In the genomic region with DNA sequence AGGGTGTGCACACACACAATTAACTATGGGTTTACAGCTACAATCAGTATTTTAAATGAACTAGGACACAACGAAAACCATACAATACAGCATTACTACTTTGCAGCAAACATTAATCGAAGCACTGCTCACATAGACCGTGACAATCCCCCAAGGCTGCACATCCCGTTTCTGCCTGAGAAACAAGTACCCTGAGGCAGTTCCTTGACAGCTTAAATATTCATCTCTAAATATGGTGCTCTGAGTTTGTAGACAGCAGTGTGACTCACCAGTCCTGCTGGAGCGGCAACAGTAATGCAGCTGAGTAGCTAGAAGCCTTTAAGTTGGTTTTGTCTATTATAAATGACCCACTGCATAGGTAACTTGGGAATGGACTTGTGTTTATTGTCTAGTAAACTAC, we compare ENCODE assay signal across 19 mouse cellular contexts. TPM values are rescaled to one million over a fixed set of nuclear protein-coding genes. Genes with fewer than 3 reads are reported as not detected.
A peak's percentile ranks its signal among the peaks of the same experiment; 100 is the strongest.
DNase-seq lines count a peak whose midpoint lies in the region; ATAC-seq and TF ChIP-seq lines count a peak whose summit lies in the region.
"Had no signal": no experiment of that assay in that cellular context is flagged by ENCODE, and none has a peak within 500 bp of the region (broad histone marks: within the 10 kb centered on the region; RNA-seq: fewer than 3 reads in every experiment).

No protein-coding gene starts in this region.

- H3K9ac ChIP-seq in heart, embryonic 12.5 days = no peak overlapping the region
- no peak overlapping the region for H3K9ac ChIP-seq in midbrain, postnatal 0 days (replicated peaks; ENCODE audit: low read length, poor library complexity, severe bottlenecking)
- H3K9ac ChIP-seq in CH12.LX (ENCODE audit: insufficient read depth, low read depth) = no peak overlapping the region
- H3K9ac ChIP-seq: forebrain, embryonic 13.5 days; limb, embryonic 15.5 days; neural tube, embryonic 12.5 days had no signal

- in situ Hi-C loops in CH12.LX (cut with MboI; ENCODE audit: low pct_ligation_motif_present, low pct_unique_long_range_greater_than_20kb, low sequenced_read_pairs) = no loop called here

- no peak overlapping the region for H3K27ac ChIP-seq in heart, embryonic 12.5 days (ENCODE audit: poor library complexity, severe bottlenecking)
- no peak overlapping the region for H3K27ac ChIP-seq in midbrain, postnatal 0 days (ENCODE audit: low read depth, low read length)
- no peak overlapping the region for H3K27ac ChIP-seq in midbrain, embryonic 10.5 days (replicated peaks)
- no peak overlapping the region for H3K27ac ChIP-seq in CH12.LX (ENCODE audit: insufficient read depth, low read depth)
- H3K27ac ChIP-seq in embryonic fibroblast, embryonic 13.5 days (ENCODE audit: insufficient read depth, low read length) = peak overlapping the region; percentile 72
- H3K27ac ChIP-seq: embryonic facial prominence, embryonic 10.5 days; forebrain, embryonic 13.5 days; heart, embryonic 10.5 days; limb, embryonic 15.5 days; neural tube, embryonic 12.5 days had no signal

- no peak for TF ChIP-seq RAD21 in CH12.LX (IDR thresholded peaks at IDR 0.05; ENCODE audit: low read depth, low read length)

- H3K4me1 ChIP-seq in heart, embryonic 12.5 days (replicated peaks) = 0 out of 2 replicates have a peak, but pooled peaks cover 4% of the 10 kb centered on the region
- no peaks in the 10 kb centered on the region for H3K4me1 ChIP-seq in midbrain, postnatal 0 days (ENCODE audit: insufficient read depth, low read length)
- no peaks in the 10 kb centered on the region for H3K4me1 ChIP-seq in midbrain, embryonic 10.5 days
- H3K4me1 ChIP-seq in CH12.LX (ENCODE audit: control insufficient read depth in 1 of 2, insufficient read depth in 2 of 2) = peaks cover 0 to 9% of the 10 kb centered on the region in 2 experiments; a peak in 1 of 4 replicates
- H3K4me1 ChIP-seq in embryonic fibroblast, embryonic 13.5 days (ENCODE audit: control insufficient read depth, insufficient read depth, low read length) = peaks cover 2% of the 10 kb centered on the region; the same call in 1 of the 2 replicates
- H3K4me1 ChIP-seq: embryonic facial prominence, embryonic 10.5 days; forebrain, embryonic 13.5 days; heart, embryonic 10.5 days; limb, embryonic 15.5 days; neural tube, embryonic 12.5 days had no signal

- H3K9me3 ChIP-seq in heart, embryonic 12.5 days (replicated peaks) = no peaks in the 10 kb centered on the region
- no peaks in the 10 kb centered on the region for H3K9me3 ChIP-seq in midbrain, postnatal 0 days (ENCODE audit: low read length)
- no peaks in the 10 kb centered on the region for H3K9me3 ChIP-seq in midbrain, embryonic 10.5 days (replicated peaks)
- no peaks in the 10 kb centered on the region for H3K9me3 ChIP-seq in CH12.LX (replicated peaks; ENCODE audit: low read length)
- H3K9me3 ChIP-seq: embryonic facial prominence, embryonic 10.5 days; forebrain, embryonic 13.5 days; heart, embryonic 10.5 days; limb, embryonic 15.5 days; neural tube, embryonic 12.5 days had no signal

- dilution Hi-C loops in CH12.LX (cut with MboI; ENCODE audit: extremely low pct_ligation_motif_present, extremely low pct_unique_long_range_greater_than_20kb, low sequenced_read_pairs) = no loop called here

- H3K4me2 ChIP-seq in heart, embryonic 12.5 days = no peak overlapping the region
- no peak overlapping the region for H3K4me2 ChIP-seq in midbrain, postnatal 0 days (ENCODE audit: low read depth, low read length, poor library complexity, severe bottlenecking)
- no peak overlapping the region for H3K4me2 ChIP-seq in CH12.LX (ENCODE audit: insufficient read depth, low read depth, poor library complexity, severe bottlenecking)
- H3K4me2 ChIP-seq: forebrain, embryonic 13.5 days; limb, embryonic 15.5 days; neural tube, embryonic 12.5 days had no signal

- H3K4me3 ChIP-seq in heart, embryonic 12.5 days = no peak overlapping the region
- no peak overlapping the region for H3K4me3 ChIP-seq in midbrain, postnatal 0 days (ENCODE audit: low read depth, low read length)
- no peak overlapping the region for H3K4me3 ChIP-seq in midbrain, embryonic 10.5 days
- H3K4me3 ChIP-seq in CH12.LX (replicated peaks in 1 of 3; ENCODE audit: low read depth in 2 of 3, low read length in 2 of 3, poor library complexity in 1 of 3) = no peak overlapping the region
- no peak overlapping the region for H3K4me3 ChIP-seq in embryonic fibroblast, embryonic 13.5 days (ENCODE audit: insufficient read depth, low read length)
- H3K4me3 ChIP-seq: embryonic facial prominence, embryonic 10.5 days; forebrain, embryonic 13.5 days; heart, embryonic 10.5 days; limb, embryonic 15.5 days; neural tube, embryonic 12.5 days had no signal

- ATAC-seq in heart, embryonic 12.5 days (ENCODE audit: insufficient number of reproducible peaks, low FRiP score) = no peak
- no peak for ATAC-seq in midbrain, postnatal 0 days (ENCODE audit: low FRiP score)
- no peak for ATAC-seq in activated CD4-positive, CD25-positive, alpha-beta regulatory T cell, adult 4 months
- ATAC-seq: forebrain, embryonic 13.5 days had no signal

- 82% methylated on average over 5 of the region's 5 CpGs for WGBS in heart, embryonic 12.5 days
- 63% methylated on average over 5 of the region's 5 CpGs for WGBS in midbrain, postnatal 0 days
- WGBS in midbrain, embryonic 10.5 days = 91% methylated on average over 5 of the region's 5 CpGs

- TF ChIP-seq CTCF in midbrain, postnatal 0 days (IDR thresholded peaks at IDR 0.05) = peak; percentile 19; the same call in 1 of the 2 replicates
- TF ChIP-seq CTCF in CH12.LX (conservative IDR thresholded peaks at IDR 0.05 in 1 of 2, IDR thresholded peaks at IDR 0.05 in 1 of 2; ENCODE audit: low read depth in 2 of 2, low read length in 2 of 2) = no peak
- TF ChIP-seq CTCF in embryonic fibroblast, embryonic 13.5 days (IDR thresholded peaks at IDR 0.05; ENCODE audit: borderline replicate concordance, insufficient read depth, low read length) = no peak

- peak; percentile 34 for DNase-seq in heart, adult 11 months
- peak; percentile 16 for DNase-seq in midbrain, postnatal 0 days (ENCODE audit: low spot score)
- DNase-seq in midbrain, embryonic 10.5 days (ENCODE audit: low spot score) = no peak
- DNase-seq in CH12.LX (ENCODE audit: extremely low read depth) = no peak
- no peak for DNase-seq in ovary, postnatal 10 days (ENCODE audit: low spot score)
- DNase-seq: adrenal gland, postnatal 36 days; cerebellum, adult 9-10 months; heart, postnatal 10 days; kidney, adult 9 months; kidney, postnatal 4 days; thymus, postnatal 14 days had no signal

- H3K27me3 ChIP-seq in heart, embryonic 12.5 days (replicated peaks) = no peaks in the 10 kb centered on the region
- no peaks in the 10 kb centered on the region for H3K27me3 ChIP-seq in midbrain, postnatal 0 days (ENCODE audit: insufficient read depth, low read length)
- H3K27me3 ChIP-seq in midbrain, embryonic 10.5 days (ENCODE audit: low read depth, poor library complexity, severe bottlenecking) = no peaks in the 10 kb centered on the region
- H3K27me3 ChIP-seq in CH12.LX (replicated peaks) = no peaks in the 10 kb centered on the region
- H3K27me3 ChIP-seq: forebrain, embryonic 13.5 days; limb, embryonic 15.5 days; neural tube, embryonic 12.5 days had no signal

- peaks cover 44% of the 10 kb centered on the region for H3K36me3 ChIP-seq in heart, embryonic 12.5 days
- H3K36me3 ChIP-seq in midbrain, postnatal 0 days (ENCODE audit: insufficient read depth, low read length) = peaks cover 16% of the 10 kb centered on the region; the same call in 1 of the 2 replicates
- peaks cover 76% of the 10 kb centered on the region for H3K36me3 ChIP-seq in midbrain, embryonic 10.5 days
- peaks cover 22 to 72% of the 10 kb centered on the region in 2 experiments for H3K36me3 ChIP-seq in CH12.LX (replicated peaks in 1 of 2; ENCODE audit: control insufficient read depth in 1 of 2, insufficient read depth in 1 of 2, low read length in 1 of 2)

- no peak for TF ChIP-seq POLR2A in CH12.LX (IDR thresholded peaks at IDR 0.05; ENCODE audit: low read depth, low read length)
- TF ChIP-seq POLR2A in embryonic fibroblast, embryonic 13.5 days (IDR thresholded peaks at IDR 0.05; ENCODE audit: low read depth, low read length) = no peak

- TF ChIP-seq EP300 in CH12.LX (IDR thresholded peaks at IDR 0.05; ENCODE audit: low read length) = no peak

- no peaks in the 10 kb centered on the region; the same call in 1 of the 2 replicates for H3K79me2 ChIP-seq in CH12.LX (replicated peaks; ENCODE audit: control insufficient read depth, extremely low read depth, insufficient read depth, poor library complexity, severe bottlenecking)

TF ChIP-seq in CH12.LX, 34 proteins besides CTCF, POLR2A, EP300 and RAD21:
- TF ChIP-seq POLR2AphosphoS2 (IDR thresholded peaks at IDR 0.05; ENCODE audit: low read depth, low read length) (0 out of 2 replicates have a peak, but pooled peaks have one; percentile 20), IRF4 (IDR thresholded peaks at IDR 0.05; ENCODE audit: low read depth, low read length) (no peak)

RNA-seq across cellular contexts. Expression of gene Scaf11, which starts 55.1 kb away (rescaled TPM):
- 76.0 and 79.1 TPM in 2 replicates for polyA plus RNA-seq in heart, embryonic 12.5 days (2016; fragmentation: Nextera tagmentation; extraction: Ambion mirVana)
- 27.7 and 30.7 TPM in 2 replicates for total RNA-seq in midbrain, postnatal 0 days (2014; rRNA removed)
- 35.0 and 41.7 TPM in 2 replicates for polyA plus RNA-seq in midbrain, postnatal 0 days (2015; fragmentation: Nextera tagmentation; extraction: Ambion mirVana)
- 88.9 and 102 TPM in 2 replicates for polyA plus RNA-seq in midbrain, embryonic 10.5 days (2016; fragmentation: Nextera tagmentation; extraction: Ambion mirVana)
- total RNA-seq in CH12.LX (2012; rRNA removed) (57.2 and 63.9 TPM in 2 replicates), CH12.LX (2014; rRNA removed) (59.8 and 66.6 TPM in 2 replicates)
- polyA plus RNA-seq in CH12.LX (2012; ENCODE audit: insufficient read length, low read depth) = 88.0 and 92.0 TPM in 2 replicates
- polyA plus RNA-seq in embryonic fibroblast, embryonic 13.5 days (2011; ENCODE audit: insufficient read length, low read depth, missing spikeins) = 82.5 and 103 TPM in 2 replicates
- polyA plus RNA-seq in activated CD4-positive, CD25-positive, alpha-beta regulatory T cell, adult 4 months (2017; shearing (Covaris generic)) = 10 to 100 TPM; 39.8 to 46.8 TPM

Comparison
In these comparisons a context has a peak if more than half of its experiments do, and no peak if none do; other contexts are left out.
1. DNase-seq: peak in heart, adult 11 months (single experiment) and midbrain, postnatal 0 days (single experiment); none in midbrain, embryonic 10.5 days (single experiment), CH12.LX (single experiment) and ovary, postnatal 10 days (single experiment).